Mouse (Mus musculus) right cerebral cortex, postnatal 36 days (tissue): ENCODE measurements at regions not wholly inside any gene's neighbourhood (a gene's known extent, or its start where the extent isn't known, plus 50 kb on each side); places are given as distances from the start of the nearest gene placed in this dataset.

Experiments
- DNase-seq, 2 experiments: peaks; one replicate each; pipeline ENCODE4 v3.0.0; 2022; ENCODE audit warnings: low spot score in 2 of 2, mixed read lengths in 1 of 2

- no peak for DNase-seq
Observed at GRCm38 (mm10) chr15:67301871-67302363, 801.2 kb upstream of the Lrrc6 start.

GRCm38 (mm10) chr15:67301024-67301423 lies 800.3 kb upstream of the Lrrc6 start:
- DNase-seq: no peak

- no peak for DNase-seq
Observed at GRCm38 (mm10) chr15:67294797-67295196, 794.1 kb upstream of the Lrrc6 start.

- DNase-seq: no peak
Observed at GRCm38 (mm10) chr15:67289749-67290148, 789.0 kb upstream of the Lrrc6 start.

- DNase-seq: no peak
Observed at GRCm38 (mm10) chr15:67284941-67285340, 784.2 kb upstream of the Lrrc6 start.

- no peak for DNase-seq
Observed at GRCm38 (mm10) chr15:67283275-67283972, 782.7 kb upstream of the Lrrc6 start.

- no peak for DNase-seq
Observed at GRCm38 (mm10) chr15:67278869-67279268, 778.2 kb upstream of the Lrrc6 start.

GRCm38 (mm10) chr15:67275058-67275457 lies 774.3 kb upstream of the Lrrc6 start:
- DNase-seq: no peak

GRCm38 (mm10) chr15:67272397-67272796 lies 771.7 kb upstream of the Lrrc6 start:
- no peak for DNase-seq

GRCm38 (mm10) chr15:67263723-67264122 lies 763.0 kb upstream of the Lrrc6 start:
- DNase-seq: no peak

- DNase-seq: no peak
Observed at GRCm38 (mm10) chr15:67263313-67263712, 762.6 kb upstream of the Lrrc6 start.

- no peak for DNase-seq
Observed at GRCm38 (mm10) chr15:67262269-67262668, 761.6 kb upstream of the Lrrc6 start.

GRCm38 (mm10) chr15:67260666-67261065 lies 760.0 kb upstream of the Lrrc6 start:
- DNase-seq: no peak

- DNase-seq: no peak
Observed at GRCm38 (mm10) chr15:67249147-67249546, 748.4 kb upstream of the Lrrc6 start.

GRCm38 (mm10) chr15:67248471-67248870 lies 747.8 kb upstream of the Lrrc6 start:
- no peak for DNase-seq

- DNase-seq: no peak
Observed at GRCm38 (mm10) chr15:67245658-67246268, 745.1 kb upstream of the Lrrc6 start.

GRCm38 (mm10) chr15:67244908-67245657 lies 744.4 kb upstream of the Lrrc6 start:
- DNase-seq: no peak

GRCm38 (mm10) chr15:67235107-67235785 lies 734.5 kb upstream of the Lrrc6 start:
- DNase-seq: no peak

- DNase-seq: no peak
Observed at GRCm38 (mm10) chr15:67229359-67229758, 728.6 kb upstream of the Lrrc6 start.

GRCm38 (mm10) chr15:67228633-67229032 lies 727.9 kb upstream of the Lrrc6 start:
- no peak for DNase-seq

- DNase-seq: no peak
Observed at GRCm38 (mm10) chr15:67227456-67228164, 726.9 kb upstream of the Lrrc6 start.
